Mouse (Mus musculus) heart, adult 2 months (tissue): ENCODE measurements around the gene Atg7.

Experiments
- CTCF ChIP-seq: fragments of 200-600 bp; IDR thresholded peaks from 2 replicates; pipeline ENCODE4 v1.8.1; 2022; ENCODE audit warnings: antibody characterized with exemption, mild to moderate bottlenecking, moderate library complexity
- EP300 ChIP-seq: fragments of 200-500 bp; IDR thresholded peaks from 2 replicates; pipeline ENCODE4 v1.6.1; 2011; ENCODE audit warnings: low read depth, low read length, control low read depth; ENCODE audit not compliant: insufficient read depth
- POLR2A ChIP-seq: fragments of 200-500 bp; IDR thresholded peaks from 2 replicates; pipeline ENCODE4 v1.6.1; 2011; ENCODE audit warnings: mild to moderate bottlenecking, low read depth, low read length, control low read depth; ENCODE audit not compliant: insufficient read depth

DNA sequence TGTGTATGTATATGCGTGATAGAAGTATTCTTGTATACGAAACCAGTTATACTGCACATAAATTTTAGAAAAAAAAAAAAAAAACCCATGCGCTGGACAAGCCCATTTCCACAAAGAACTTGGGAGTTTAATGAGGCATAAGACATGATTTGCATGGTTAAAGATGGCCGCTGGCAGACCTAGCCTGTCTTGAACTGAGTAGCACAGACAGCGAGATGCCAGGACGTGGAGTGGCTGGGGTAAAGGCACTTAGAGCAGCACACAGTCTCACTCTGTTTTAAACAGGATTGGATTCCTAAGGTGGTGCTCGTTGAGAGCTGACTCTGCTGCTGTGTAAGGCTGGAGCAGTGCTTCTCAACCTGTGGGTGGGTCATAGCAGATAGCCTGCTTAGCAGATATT lies 192.4 kb downstream of the Atg7 start:
- no peak for TF ChIP-seq CTCF
- TF ChIP-seq POLR2A = no peak
- TF ChIP-seq EP300 = no peak
